Mouse (Mus musculus): ENCODE measurements around the gene Olfr1232.

Gene Olfr1232

GRCm38 (mm10) chr2:89329575-89329974 lies at the start of gene Olfr1232:
Olfr1232 (minus strand) TSS chr2:89329675.
- DNase-seq (ENCODE audit: low spot score): no peak

GRCm38 (mm10) chr2:89364765-89365164 lies 35.3 kb upstream of the Olfr1232 start, which contains the start of gene Olfr1234:
Olfr1234 (minus strand) TSS chr2:89364865.
- DNase-seq (ENCODE audit: low spot score): no peak

DNA sequence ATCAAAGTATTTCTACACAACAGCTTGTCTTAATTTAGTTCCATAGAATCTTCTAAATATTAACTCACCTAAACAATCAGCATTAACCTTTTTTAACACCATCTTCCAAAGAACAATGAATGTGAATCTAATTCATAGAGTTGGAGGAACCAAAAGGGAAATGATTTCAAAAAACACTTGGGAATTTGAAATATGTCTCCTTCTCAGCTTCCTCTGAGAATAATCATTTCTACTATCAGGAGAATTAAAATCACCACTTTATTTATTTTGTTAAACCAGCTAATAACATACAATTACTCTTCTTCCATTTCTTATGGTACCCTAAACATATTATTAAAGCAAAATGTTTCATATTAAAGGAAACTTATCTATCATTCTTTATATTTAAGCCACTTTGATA lies 12.8 kb upstream of the Olfr1232 start, which contains the start of gene Olfr1233:
Olfr1233 (minus strand) TSS at position 101 of the 400 bp plus-strand sequence.
- DNase-seq (ENCODE audit: low spot score): no peak

GRCm38 (mm10) chr2:89306974-89307373 lies 22.5 kb downstream of the Olfr1232 start, which contains the start of gene Olfr1231:
Olfr1231 (minus strand) TSS chr2:89307074.
- DNase-seq (ENCODE audit: low spot score): no peak

DNA sequence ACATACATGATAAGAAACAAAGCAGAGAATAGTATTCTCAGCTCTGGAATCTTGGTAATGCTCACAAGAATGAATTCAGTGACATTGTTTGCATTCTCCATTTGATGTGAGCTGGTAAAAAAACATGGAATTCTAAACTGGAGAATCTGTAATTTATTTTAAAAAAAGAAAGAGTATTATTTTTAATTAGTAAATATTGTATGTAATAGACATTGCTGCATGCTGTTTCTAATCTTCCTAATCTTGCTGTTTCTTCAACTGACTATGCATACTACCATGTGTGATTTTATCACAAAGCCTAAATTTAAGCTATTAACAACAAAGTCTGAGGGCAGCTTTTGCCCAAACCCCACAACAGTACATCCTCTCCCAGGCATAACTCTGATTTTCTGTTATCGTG lies 32.3 kb downstream of the Olfr1232 start, which contains the start of gene Olfr1230:
Olfr1230 (minus strand) TSS at position 101 of the 400 bp plus-strand sequence.
- no peak for DNase-seq (ENCODE audit: low spot score)

DNA sequence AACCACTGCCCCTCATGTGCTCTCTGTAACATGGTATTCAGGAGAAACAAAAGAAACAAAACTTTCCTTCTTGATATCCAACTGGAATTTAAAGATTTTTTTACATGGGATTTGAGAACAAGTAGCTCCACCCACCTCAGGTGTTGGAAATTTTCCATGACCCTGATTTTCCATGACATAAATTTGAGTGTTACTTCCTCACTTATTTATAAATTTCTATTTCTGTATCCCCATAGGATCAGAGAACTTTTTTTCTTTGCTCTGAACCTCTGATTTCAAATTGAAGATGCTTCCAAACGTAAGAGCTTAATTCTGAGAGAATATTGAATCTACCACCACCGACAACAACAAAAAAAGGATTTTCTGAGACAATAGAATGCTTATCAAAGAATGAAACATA lies 41.6 kb downstream of the Olfr1232 start, which contains the start of gene Olfr1229:
Olfr1229 (minus strand) TSS at position 101 of the 400 bp plus-strand sequence.
- DNase-seq (ENCODE audit: low spot score): no peak
